Mouse (Mus musculus): ENCODE data around the gene Rnf114. TPM values are rescaled to one million over a fixed set of nuclear protein-coding genes. Genes with fewer than 3 reads are reported as not detected.

Rnf114 gene
- polyA plus RNA-seq, 1 experiment from 2014 or later, result 130 TPM

GRCm38 (mm10) chr2:167565312-167565656, 72.8 kb downstream of the Rnf114 start:
- Histone ChIP-seq H3K4me3 (no peak overlapping the region), H3K27ac (no peak overlapping the region), H3K9me3 (no peaks in the 10 kb centered on the region), H3K4me2 (replicated peaks) (peak overlapping the region; percentile 45; the same call in 1 of the 2 replicates), H3K9ac (no peak overlapping the region), H3K4me1 (peaks cover 35% of the 10 kb centered on the region), H3K36me3 (no peaks in the 10 kb centered on the region), H3K27me3 (replicated peaks) (no peaks in the 10 kb centered on the region)
- WGBS, result 69% methylated on average over 3 of the region's 3 CpGs
- no peak for ATAC-seq (ENCODE audit: low FRiP score, low read depth)

- no peak for ATAC-seq (ENCODE audit: low FRiP score, low read depth)
- Histone ChIP-seq H3K4me2 (replicated peaks) (peak overlapping the region; percentile 45), H3K4me3 (no peak overlapping the region), H3K9me3 (no peaks in the 10 kb centered on the region), H3K4me1 (peaks cover 32% of the 10 kb centered on the region), H3K36me3 (no peaks in the 10 kb centered on the region), H3K27ac (no peak overlapping the region), H3K9ac (no peak overlapping the region), H3K27me3 (replicated peaks) (no peaks in the 10 kb centered on the region)
- 19% methylated on average over 19 of the region's 19 CpGs for WGBS
These were observed 73.2 kb downstream of the Rnf114 start for GRCm38 (mm10) chr2:167565682-167566081.

Other genes with a start within 250 kb of the Rnf114 start
- gene B4galt5, start 143.5 kb upstream of the Rnf114 start, polyA plus RNA-seq (2016; fragmentation: Nextera tagmentation; extraction: Ambion mirVana), result 24.4 and 25.5 TPM in 2 replicates
- gene Slc9a8, start 70.9 kb upstream of the Rnf114 start, polyA plus RNA-seq (2016; fragmentation: Nextera tagmentation; extraction: Ambion mirVana), result 23.5 and 23.7 TPM in 2 replicates
- gene Spata2, start 242 bp downstream of the Rnf114 start, polyA plus RNA-seq (2016; fragmentation: Nextera tagmentation; extraction: Ambion mirVana), result 24.2 and 25.7 TPM in 2 replicates
- 21.7 and 23.2 TPM in 2 replicates for gene Snai1, start 45.5 kb downstream of the Rnf114 start, polyA plus RNA-seq (2016; fragmentation: Nextera tagmentation; extraction: Ambion mirVana)
- gene Ube2v1, start 139.4 kb downstream of the Rnf114 start, polyA plus RNA-seq (2016; fragmentation: Nextera tagmentation; extraction: Ambion mirVana), result 315 and 326 TPM in 2 replicates
- gene Gm20431, start 168.9 kb downstream of the Rnf114 start, polyA plus RNA-seq (2016; fragmentation: Nextera tagmentation; extraction: Ambion mirVana), result 11.7 and 12.8 TPM in 2 replicates
- 3.4 and 3.6 TPM in 2 replicates for gene Cebpb, start 196.3 kb downstream of the Rnf114 start, polyA plus RNA-seq (2016; fragmentation: Nextera tagmentation; extraction: Ambion mirVana)
- gene Tmem189, start 197.2 kb downstream of the Rnf114 start, polyA plus RNA-seq (2016; fragmentation: Nextera tagmentation; extraction: Ambion mirVana), result 42.0 and 45.2 TPM in 2 replicates